Mouse (Mus musculus): ENCODE measurements around the gene Cdc27.
"Not testable (repeated sequence)": the region's sequence is repeated elsewhere in the genome, so short reads cannot be mapped to it uniquely, and the experiment has no call there.

Cdc27 gene

DNA sequence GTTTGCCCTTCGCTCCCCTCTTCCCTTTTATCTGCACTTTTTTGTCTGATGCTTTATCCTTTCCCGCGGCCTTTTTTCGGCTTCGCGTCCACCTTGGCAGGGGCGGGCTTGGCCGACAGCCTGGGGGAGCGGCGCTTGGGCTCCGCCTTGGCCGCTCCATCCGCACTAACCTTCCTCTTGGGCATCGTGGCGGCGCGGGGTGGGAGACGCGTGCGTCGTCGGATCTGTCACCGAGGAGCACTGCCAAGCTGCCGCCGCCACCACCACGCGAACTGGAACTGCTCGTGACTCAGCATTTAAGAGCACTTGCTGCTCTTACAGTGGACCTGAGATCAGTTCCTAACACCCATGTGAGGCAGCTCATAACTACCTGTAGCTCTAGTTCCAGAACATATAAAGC is 21.0 kb upstream of the Cdc27 start:
- not testable (repeated sequence) for DNase-seq (ENCODE audit: extremely low read depth, low read depth)

DNA sequence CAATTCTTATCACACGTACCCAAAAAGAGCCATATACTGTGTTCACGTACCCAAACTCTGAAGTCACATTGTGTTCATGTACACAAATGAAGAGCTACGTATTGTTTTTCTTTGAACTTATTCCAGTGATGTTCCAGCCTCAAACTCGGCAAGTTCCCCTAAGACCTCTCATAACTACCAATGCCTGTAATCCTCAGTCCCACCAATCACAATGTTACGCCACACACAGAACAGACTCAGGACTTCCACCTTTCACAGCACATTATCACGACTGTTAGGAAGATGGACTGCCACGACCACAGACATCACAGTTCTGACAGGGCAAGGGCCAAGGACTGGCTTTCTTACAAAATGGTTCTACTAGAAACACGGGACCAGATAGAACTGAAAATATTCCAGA is 20.1 kb upstream of the Cdc27 start:
- not testable (repeated sequence) for DNase-seq (ENCODE audit: extremely low read depth, low read depth)

DNA sequence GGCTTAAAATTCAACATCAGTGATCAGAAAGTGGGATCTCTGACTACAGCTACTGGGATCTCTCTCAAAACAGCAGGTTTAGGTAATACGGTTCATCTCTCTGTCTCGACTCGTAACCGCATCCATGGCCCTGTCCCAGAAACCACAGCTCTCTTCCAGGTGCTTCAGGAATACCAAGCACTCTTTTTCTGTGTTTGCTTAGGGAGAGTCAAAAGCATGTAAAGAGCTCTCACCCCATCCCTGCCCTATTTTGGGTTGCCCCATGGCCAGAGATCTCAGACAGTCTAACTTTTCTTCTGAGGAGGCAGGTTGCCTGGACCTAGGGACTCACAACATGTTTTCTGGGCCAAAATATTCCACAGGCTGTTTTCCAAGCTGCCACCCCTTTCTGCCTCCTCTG is 17.9 kb upstream of the Cdc27 start:
- no peak for DNase-seq (ENCODE audit: extremely low read depth, low read depth)

DNA sequence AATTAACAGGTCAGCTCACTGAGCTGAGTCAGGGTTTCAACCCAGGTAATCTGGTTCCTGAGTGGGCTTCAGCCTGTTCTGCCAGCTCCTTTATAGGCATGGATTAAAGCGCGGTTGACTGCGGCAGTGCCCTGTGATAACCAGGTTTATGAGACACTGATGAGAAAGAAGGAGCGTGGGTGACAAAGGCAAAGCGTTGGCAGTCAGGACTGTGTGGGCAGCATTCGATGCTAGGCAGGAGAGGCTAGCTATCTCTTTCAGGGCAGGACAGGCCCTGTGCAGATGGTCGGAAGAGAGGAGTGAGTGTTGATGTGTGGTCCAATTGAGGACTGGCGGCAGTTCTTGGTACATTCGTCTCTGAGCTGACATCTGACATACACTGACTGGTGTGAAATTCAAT is 17.3 kb upstream of the Cdc27 start:
- no peak for DNase-seq (ENCODE audit: extremely low read depth, low read depth)

DNA sequence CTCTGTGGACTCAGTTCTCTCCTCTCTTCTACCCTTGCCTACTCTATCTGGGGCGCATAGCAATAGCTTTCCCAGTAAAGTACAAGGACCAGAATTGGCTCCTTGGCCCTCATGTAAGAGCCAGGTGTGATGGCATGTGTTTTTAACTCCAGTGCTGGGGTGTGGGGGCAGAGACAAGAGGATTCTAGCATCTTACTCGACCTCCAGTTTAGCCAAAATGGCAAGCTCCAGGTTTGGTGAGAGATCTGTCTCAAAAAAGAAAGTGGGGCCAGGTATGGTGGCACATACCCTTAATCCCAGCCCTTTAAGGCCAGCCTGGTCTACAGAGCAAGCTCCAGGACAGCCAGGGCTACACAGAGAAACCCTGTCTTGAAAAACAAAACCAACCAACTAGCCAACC is 16.4 kb upstream of the Cdc27 start:
- DNase-seq (ENCODE audit: extremely low read depth, low read depth), result no peak

DNA sequence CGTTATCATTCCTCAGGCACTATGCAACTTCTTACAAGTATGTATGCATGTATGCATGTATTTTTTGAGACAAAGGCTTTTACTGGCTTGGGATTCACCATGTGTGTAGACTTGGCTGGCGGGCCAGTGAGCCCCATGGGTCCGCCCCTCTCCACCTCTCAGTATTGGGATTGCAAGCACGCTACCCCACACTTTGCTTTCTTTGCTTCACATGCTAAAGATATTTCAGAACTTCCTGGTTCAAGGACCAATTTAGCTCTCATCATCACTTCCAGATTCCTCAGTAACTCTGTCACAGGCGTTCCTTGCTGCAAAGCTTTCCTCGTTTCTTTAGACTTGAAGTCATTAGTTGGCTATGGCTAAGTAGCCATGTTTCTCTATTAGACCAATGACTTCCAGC is 15.7 kb upstream of the Cdc27 start:
- DNase-seq (ENCODE audit: extremely low read depth, low read depth), result no peak

DNA sequence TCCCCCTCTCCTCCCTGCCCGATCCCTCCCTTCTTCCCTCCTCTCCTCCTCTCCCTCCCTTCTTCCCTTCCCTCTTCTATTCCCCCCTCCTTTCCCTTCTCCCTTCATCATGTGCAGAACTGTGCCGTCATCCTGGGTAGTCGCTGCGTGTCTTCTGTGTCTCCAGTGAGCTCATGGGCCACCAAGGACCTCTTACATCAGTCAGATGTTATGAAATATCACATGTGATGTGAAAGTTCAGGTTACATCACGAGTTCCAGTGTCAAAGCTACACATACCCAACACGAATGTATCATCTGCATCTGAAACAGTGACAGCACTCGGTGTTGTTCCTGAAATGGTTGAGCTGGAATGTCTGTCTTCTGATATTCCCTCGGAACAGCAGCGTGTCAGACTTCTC is 14.8 kb upstream of the Cdc27 start:
- no peak for DNase-seq (ENCODE audit: extremely low read depth, low read depth)

DNA sequence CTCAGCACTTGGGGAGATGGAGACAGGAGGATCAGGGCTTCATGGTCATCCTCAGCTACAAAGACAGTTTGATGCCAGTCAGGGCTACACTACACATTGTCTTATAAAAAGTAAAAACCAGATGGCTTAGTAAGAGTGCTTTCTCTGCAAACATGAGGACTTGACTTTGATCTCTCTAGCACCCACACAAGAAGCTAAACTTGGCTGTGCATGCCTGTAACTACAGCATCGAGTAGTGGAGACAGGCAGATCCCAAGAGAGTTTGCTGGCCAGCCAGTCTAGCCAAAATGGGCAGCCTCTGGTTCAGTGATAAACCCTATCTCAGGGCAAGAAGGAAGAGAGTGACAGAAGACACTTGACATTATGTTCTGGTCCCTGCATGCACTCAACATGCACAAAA is 13.1 kb upstream of the Cdc27 start:
- DNase-seq (ENCODE audit: extremely low read depth, low read depth), result no peak

DNA sequence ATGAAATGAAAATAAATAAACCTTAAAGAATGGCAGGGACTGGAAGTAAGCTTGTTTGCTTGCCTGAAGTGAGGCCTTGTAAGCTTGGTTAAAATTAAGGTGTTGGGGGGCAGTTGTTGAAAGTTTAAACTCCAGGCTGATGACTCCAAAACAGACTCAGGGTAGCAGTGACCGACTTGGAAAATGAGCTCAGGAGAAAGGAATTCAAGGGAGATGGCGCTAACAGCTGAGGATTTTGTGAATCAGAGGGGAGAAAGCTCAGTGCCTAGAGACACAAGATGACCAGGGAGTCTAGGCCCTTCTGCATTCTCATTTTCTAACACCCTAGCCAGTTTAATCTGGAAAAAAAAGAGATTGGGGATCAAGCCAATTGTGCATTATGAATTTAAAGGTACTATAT is 10.6 kb upstream of the Cdc27 start:
- no peak for DNase-seq (ENCODE audit: extremely low read depth, low read depth)

DNA sequence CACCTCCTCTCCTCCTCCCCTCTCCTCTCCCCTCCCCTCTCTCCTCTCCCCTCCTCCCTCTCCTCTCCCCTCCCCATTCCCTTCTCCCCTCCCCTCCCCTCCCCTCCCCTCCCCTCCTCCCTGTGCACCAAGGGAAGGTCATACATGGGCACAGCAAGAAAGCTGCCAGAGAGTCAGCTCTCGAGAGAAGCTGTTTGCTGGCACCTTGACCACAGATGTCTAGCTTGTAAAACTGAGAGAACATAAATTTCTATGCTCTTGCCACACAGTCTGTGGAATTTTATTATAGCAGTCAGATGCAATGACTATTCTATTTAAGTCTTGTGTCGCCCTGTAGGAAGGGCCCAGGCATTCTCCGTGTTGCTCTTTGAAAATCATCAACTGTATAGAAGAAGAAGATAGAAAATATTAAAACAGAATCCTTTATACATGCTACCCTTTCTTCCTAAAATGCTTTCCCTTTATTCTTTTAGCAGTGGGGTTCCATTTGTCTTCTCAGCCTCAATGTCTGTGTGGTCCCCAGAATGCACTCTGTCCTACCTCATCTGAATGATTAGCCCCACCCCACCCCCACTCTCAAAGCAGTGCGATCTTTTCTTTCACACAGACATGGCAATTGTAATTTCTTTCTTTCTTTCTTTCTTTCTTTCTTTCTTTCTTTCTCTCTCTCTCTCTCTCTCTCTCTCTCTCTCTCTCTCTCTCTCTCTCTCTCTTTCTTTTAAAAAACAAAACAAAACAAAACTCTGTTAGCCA is 8.4 kb upstream of the Cdc27 start:
- DNase-seq (ENCODE audit: extremely low read depth, low read depth), result no peak

DNA sequence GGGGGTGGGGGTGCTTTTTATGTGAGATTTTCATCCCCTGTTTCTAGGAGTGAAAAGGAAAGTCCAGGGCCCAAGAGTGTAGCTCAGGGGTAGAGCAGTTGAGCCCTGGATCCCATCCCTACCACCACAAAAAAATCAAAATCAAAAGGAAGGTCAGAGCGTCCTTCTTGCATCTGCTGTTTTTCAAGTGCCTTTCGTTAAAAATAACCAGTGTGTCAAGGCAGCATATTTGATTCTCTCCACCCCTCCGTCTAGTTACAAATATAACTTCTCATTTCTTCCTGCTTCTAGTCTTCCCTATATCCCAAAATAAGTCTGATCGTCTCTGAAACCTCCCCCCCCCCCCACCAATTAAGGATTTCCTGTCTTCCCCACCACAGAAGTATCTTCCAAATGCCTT is 7.6 kb upstream of the Cdc27 start:
- no peak for DNase-seq (ENCODE audit: extremely low read depth, low read depth)

DNA sequence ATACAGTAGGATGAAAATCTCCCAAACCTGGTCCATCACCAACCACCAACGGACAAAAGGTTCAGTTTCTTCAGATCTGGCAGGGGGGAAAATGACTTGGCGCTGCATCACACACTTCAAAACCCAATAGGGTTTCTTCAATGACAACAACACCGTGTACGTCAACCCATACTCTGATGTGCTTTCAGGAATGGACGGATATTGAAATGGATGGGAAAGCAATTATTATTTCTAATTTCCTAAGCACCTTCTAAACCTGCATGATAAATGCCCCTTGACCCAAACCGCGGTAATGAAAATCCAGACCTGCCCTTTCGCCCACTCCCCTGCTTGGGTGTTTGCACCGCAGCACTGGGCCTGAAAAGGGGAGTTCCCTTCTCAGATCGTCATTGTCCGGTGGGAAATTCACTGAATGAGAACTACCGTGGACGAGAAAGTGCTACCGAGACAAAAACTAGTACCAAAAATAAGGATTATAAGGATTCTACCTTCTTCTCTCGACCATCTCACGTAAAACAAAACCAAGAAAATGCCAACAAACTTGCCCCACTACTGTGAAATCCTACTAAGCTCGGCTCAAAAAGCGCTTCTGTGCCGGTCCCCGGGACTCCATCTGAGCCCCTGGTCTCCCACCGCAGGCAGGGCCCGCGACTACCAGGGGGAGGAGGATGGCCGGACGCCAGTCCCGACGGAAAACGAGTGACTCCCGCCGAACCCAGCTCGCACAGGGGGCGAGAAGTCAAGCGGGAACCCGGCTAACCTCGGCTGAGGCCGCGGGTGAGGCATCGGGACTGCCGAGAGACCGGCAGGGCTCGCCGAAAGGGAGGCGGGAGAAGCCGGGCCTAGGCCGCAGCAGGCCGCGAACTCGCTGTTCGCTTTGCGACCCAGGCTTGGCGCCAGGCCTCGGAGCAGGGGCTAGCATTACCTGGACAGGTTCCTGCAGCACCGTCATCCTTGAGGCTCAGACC is 698 bp downstream of the Cdc27 start:
- DNase-seq (ENCODE audit: extremely low read depth, low read depth), result no peak

DNA sequence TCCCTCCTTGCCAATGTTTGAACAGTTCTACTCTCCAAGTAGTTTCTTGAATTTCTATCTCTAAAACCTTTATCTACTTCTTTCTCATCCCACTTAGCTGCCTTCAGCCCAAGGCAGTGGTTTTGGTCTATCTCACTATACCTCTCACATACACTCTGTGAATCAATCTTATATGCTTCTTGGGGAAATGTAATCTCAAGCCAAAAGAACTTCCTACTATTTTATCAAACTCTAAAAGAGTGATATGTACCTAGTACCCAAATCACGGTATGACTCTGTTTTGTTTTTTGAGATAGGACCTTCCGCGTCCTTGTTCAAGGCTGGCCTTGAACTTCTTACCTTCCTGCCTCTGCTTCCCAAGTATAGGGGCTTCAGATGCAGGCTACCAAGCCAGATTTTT is 2.9 kb downstream of the Cdc27 start:
- no peak for DNase-seq (ENCODE audit: extremely low read depth, low read depth)

DNA sequence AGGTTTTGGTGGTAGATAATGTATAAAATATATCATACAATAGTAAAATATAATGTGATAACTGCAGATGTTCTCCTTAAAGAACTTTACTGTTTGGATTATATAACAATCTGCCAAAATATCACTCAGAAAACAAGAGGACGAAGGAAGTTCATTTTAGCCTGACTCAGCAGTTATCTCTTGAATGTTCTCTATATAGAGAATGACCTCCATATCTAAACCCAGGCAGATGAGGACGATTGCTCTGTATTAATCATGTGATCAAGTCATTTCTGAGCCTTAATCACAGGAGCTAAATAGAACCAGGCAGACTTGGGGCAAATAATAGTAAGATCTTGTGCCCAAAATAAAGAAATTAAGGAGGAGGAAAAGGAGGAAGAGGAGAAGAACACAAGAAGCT is 5.9 kb downstream of the Cdc27 start:
- DNase-seq (ENCODE audit: extremely low read depth, low read depth), result no peak

DNA sequence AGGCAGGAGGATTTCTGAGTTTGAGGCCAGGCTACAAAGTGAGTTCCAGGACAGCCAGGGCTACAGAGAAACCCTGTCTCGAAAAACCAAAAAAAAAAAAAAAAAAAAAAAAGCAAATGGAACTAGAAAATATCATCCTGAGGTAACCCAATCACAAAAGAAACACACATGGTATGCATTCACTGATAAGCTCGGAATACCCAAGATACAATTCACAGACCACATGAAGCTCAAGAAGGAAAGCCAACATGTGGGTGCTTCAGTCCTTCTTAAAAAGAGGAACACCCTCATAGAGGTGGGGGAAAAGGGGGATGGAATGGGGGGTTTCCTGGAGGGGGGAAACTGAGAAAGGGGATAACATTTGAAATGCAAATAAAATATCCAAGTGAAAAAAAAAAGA is 7.1 kb downstream of the Cdc27 start:
- peak; percentile 84 for DNase-seq (ENCODE audit: extremely low read depth, low read depth)

DNA sequence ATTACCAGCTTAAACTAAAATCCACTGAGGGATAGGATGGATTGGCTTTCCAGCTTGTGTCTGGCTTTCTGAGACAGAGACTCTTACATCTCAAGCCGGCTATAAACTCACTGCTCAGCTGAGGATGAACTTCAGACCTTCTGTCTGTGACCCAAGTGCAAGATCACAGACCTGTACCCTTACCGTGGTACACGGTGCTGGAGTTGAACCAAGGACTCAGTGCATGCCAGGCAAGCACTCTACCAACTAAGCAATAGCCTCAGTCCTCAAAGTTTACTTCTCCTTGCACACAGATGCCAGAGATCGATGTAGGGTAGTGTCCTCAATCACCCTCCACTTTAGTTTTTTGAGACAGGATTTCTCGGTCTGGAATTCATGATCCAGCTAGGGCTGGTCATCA is 10.6 kb downstream of the Cdc27 start:
- DNase-seq (ENCODE audit: extremely low read depth, low read depth), result no peak

DNA sequence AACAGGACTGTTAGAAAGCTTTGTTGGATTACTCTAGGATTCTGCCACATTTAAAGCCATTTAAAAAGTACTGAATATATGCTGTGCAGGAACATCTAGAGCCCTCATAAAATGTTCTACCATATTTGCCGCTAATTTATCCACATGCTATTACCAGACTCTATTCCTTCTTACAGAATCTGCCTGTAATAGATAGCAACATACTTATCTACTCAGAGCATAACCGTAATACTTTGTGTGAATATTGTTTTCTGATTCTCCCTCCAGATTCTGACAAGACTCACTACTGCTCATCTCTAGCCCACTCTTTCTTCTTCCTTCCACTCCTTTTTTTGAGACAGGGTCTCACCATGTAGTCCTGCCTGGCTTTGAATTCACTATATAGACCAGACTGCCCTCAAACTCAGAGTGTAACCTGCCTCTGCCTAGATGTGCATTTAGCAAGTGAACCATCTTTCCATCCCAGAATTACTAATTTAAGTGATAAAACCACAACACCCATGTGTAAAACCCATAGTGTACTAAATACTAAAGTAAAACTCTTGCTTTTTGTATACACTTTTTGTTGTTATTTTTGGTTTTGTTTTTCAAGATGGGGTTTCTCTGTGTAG is 12.4 kb downstream of the Cdc27 start:
- no peak for DNase-seq (ENCODE audit: extremely low read depth, low read depth)

DNA sequence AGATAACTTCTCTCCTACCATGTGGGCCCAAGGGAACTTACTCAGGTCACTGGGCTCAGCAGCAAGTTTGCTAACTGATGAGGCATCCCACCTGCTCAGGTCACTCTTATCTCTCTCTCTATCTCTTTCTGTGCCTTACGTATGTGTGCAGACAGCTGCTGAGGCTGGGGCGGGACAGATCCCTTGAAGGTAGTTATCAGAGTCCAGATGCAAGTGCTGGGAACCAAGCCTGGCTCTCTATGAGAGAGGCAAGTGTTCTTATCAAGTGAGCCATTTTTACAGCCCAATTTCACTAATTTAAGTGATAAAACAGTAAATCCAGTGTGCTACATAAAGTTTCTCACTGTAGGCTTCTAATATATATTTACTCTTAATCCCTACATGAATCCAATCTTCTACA is 13.6 kb downstream of the Cdc27 start:
- DNase-seq (ENCODE audit: extremely low read depth, low read depth), result no peak

DNA sequence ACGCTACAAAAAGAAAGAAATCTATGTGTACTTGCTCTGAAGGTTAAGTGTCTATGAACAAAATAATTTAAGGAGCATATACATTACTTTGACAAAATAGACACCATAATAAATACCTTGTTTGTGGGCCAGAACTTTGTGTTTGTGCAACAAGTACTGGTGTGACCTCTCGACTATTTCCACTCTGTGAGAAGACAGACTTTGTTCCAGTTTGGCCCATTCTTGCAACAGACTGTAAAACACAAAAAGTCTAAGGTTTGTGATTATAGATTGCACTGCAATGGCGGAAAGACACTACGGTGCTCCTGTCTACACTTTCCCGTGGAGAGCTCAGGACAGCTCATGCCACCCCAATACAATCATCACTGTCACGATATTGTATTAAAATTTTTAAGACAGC is 24.5 kb downstream of the Cdc27 start:
- DNase-seq (ENCODE audit: extremely low read depth, low read depth), result no peak

DNA sequence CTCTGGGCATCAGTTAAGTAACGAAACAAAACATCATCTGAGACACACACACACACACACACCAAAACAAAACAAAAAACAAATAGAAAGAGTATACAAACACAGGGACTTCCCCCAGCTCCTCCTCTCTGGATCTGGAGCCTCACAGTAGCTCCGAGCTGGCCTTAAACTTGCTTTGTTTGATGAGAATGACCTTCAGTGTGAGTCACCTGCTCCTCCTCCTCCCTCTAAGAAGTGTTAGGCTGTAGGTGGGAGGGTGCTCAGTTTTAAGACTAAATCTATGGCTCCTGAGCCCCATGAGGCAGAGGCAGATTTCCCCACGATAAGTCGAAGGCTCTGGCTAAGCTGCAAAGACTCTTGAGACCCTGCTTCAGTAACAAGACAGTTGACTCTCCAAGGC is 38.0 kb downstream of the Cdc27 start:
- no peak for DNase-seq (ENCODE audit: extremely low read depth, low read depth)

DNA sequence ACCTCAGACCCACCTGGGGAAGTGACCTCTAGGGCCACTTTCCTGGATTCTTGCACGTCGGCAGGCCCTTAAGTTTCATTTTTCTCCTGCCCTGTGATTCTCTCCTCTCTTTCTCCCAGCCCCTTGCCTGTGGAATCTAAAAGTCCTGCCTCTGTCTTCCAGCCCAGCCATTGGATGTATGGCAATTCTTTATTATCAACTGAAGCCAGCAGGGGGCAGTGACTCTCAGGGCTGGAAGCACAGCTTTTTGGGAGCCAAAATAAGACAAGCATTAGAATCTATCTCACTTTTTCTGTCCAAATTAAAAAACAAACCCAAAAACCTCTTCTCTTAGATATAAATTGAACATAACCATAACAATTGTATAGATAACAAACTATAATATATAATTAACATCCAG is 39.8 kb downstream of the Cdc27 start:
- DNase-seq (ENCODE audit: extremely low read depth, low read depth), result peak; percentile 12

DNA sequence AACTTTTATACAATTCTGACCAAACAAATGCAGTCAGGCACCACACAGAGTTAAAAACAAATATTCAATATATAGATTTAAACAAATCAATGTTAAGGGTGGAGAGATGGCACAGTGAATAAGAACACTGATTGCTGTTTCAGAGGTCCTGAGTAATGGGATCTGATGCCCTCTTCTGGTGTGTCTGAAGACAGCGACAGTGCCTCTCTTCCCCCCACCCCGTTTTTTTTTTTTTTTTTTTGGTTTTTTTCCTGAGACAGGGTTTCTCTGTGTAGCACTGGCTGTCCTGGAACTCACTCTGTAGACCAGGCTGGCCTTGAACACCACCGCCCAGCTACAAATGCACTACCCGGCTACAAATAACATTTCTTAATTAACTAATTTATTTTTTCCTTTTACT is 42.0 kb downstream of the Cdc27 start:
- no peak for DNase-seq (ENCODE audit: extremely low read depth, low read depth)
